Mouse (Mus musculus) cerebral cortex, adult 2 months (tissue): Measurements from ENCODE around the gene Tgfbr3l.

ENCODE experiments used
- WGBS: fragments of 180-500 bp; shearing (Covaris S2); methylation state at CpG from one replicate; pipeline ENCODE4 v1.1.7; 2018; 5-methylcytosine and 5-hydroxymethylcytosine counted together

Gene Tgfbr3l

GRCm38 (mm10) chr8:4267627-4268026 lies 19.6 kb downstream of the Tgfbr3l start:
- WGBS: 73% methylated on average over 15 of the region's 15 CpGs

- 80% methylated on average over 6 of the region's 6 CpGs for WGBS
Observed at GRCm38 (mm10) chr8:4269609-4270008, 21.6 kb downstream of the Tgfbr3l start.

GRCm38 (mm10) chr8:4275275-4276110 lies 27.5 kb downstream of the Tgfbr3l start, which contains the start of gene Timm44:
Timm44 (minus strand) TSS chr8:4275913.
- under 1% methylated on average over 39 of the region's 39 CpGs for WGBS

- WGBS: 21% methylated on average over 9 of the region's 9 CpGs
Observed at GRCm38 (mm10) chr8:4276111-4276465, 28.1 kb downstream of the Tgfbr3l start.

- 83% methylated on average over 5 of the region's 5 CpGs for WGBS
Observed at GRCm38 (mm10) chr8:4292738-4293137, 44.7 kb downstream of the Tgfbr3l start.

GRCm38 (mm10) chr8:4297822-4298221 lies 49.8 kb downstream of the Tgfbr3l start:
- WGBS: 94% methylated on average over 4 of the region's 4 CpGs
